Mouse (Mus musculus): ENCODE measurements at regions not wholly inside any gene's neighbourhood (a gene's known extent, or its start where the extent isn't known, plus 50 kb on each side); places are given as distances from the start of the nearest gene placed in this dataset.
A peak's percentile ranks its signal among the peaks of the same experiment; 100 is the strongest.

- DNase-seq (ENCODE audit: low spot score, missing footprints) (no peak), ATAC-seq (ENCODE audit: low FRiP score) (no peak)
- Histone ChIP-seq H3K4me1 (ENCODE audit: control insufficient read depth, insufficient read depth, low read length) (no peaks in the 10 kb centered on the region), H3K9me3 (ENCODE audit: control insufficient read depth, low read length) (no peaks in the 10 kb centered on the region), H3K27me3 (ENCODE audit: control insufficient read depth, insufficient read depth, low read length) (no peaks in the 10 kb centered on the region), H3K9ac (ENCODE audit: low read length) (no peak overlapping the region), H3K4me2 (no peak overlapping the region), H3K27ac (ENCODE audit: low read depth, low read length) (no peak overlapping the region), H3K4me3 (ENCODE audit: low read depth, low read length) (no peak overlapping the region), H3K36me3 (ENCODE audit: control insufficient read depth, insufficient read depth, low read length) (no peaks in the 10 kb centered on the region)
- 92% methylated on average over 11 of the region's 11 CpGs for WGBS
These were observed 58.8 kb upstream of the L3mbtl3 start for GRCm38 (mm10) chr10:26434586-26434985.

DNA sequence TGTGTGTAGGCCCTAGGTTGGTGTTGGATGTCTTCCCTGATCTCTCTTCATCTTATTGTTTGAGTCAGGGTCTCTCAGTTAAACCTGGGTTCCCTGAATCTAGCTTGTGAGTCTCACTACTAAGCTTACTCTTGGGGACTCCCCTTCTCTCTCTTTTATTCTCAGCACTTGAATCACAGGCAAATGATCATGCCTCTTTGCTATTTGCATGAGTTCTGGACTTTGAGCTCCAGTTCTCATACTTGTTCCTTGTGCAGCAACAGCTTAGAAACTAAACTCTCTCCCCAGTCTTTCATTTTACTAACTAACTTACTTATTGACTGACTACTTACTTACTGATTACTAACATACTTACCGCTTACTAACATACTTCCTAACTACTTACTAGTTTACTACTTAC is 64.9 kb upstream of the L3mbtl3 start:
- no peak for ATAC-seq (ENCODE audit: low FRiP score)
- Histone ChIP-seq H3K36me3 (ENCODE audit: control insufficient read depth, insufficient read depth, low read length) (no peaks in the 10 kb centered on the region), H3K27ac (ENCODE audit: low read depth, low read length) (no peak overlapping the region), H3K4me1 (ENCODE audit: control insufficient read depth, insufficient read depth, low read length) (no peaks in the 10 kb centered on the region), H3K4me2 (no peak overlapping the region), H3K9me3 (ENCODE audit: control insufficient read depth, low read length) (no peaks in the 10 kb centered on the region), H3K9ac (ENCODE audit: low read length) (no peak overlapping the region), H3K4me3 (ENCODE audit: low read depth, low read length) (no peak overlapping the region), H3K27me3 (ENCODE audit: control insufficient read depth, insufficient read depth, low read length) (no peaks in the 10 kb centered on the region)
- DNase-seq (ENCODE audit: low spot score, missing footprints), result no peak
- 86% methylated on average over 1 of the region's 1 CpGs for WGBS

DNA sequence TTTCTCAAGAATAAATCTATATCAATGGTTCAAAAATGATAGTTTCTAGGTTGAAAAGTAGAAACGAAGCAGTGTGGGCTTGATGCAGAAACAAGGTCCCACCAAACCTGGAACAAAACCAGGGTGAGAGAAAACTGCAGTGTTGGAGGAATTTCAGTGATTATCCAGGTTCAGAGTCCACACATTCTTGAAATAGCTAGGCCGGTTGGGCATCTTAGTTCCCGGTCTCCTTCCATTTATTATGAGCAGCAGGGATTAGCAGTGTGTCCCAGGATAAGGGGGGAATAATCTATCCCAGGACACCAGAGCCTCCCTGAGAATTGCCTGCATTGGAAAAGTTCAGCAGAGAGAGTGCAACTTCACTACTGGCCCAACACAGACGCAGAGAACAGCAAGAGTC is 108.5 kb upstream of the L3mbtl3 start:
- WGBS, result 40% methylated on average over 4 of the region's 4 CpGs
- DNase-seq (ENCODE audit: low spot score, missing footprints) (no peak), ATAC-seq (ENCODE audit: low FRiP score) (no peak)
- Histone ChIP-seq H3K36me3 (ENCODE audit: control insufficient read depth, insufficient read depth, low read length) (no peaks in the 10 kb centered on the region), H3K4me1 (ENCODE audit: control insufficient read depth, insufficient read depth, low read length) (no peaks in the 10 kb centered on the region), H3K4me3 (ENCODE audit: low read depth, low read length) (no peak overlapping the region), H3K9ac (ENCODE audit: low read length) (no peak overlapping the region), H3K9me3 (ENCODE audit: control insufficient read depth, low read length) (no peaks in the 10 kb centered on the region), H3K27me3 (ENCODE audit: control insufficient read depth, insufficient read depth, low read length) (no peaks in the 10 kb centered on the region), H3K4me2 (no peak overlapping the region), H3K27ac (ENCODE audit: low read depth, low read length) (no peak overlapping the region)

DNA sequence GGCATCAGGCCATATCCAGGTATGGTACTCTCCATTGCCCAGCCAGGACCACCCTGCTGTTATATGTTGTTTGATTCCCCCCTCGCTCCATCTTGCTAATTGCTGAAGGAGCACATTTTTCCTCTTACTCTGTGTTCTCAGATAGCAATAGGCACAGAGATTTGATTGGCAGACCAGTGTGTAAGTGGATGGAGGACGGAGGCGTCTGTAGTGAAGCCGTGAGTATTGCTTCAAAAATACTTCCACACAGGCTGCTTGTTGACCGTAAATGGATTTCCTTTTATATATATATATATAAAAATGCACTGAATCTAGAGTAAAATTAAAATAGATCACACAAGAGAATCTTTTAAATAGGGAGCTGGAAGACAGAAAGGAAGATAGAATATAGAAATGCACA is 115.6 kb upstream of the L3mbtl3 start:
- no peak for DNase-seq (ENCODE audit: low spot score, missing footprints)
- H3K36me3 ChIP-seq (ENCODE audit: control insufficient read depth, insufficient read depth, low read length), result no peaks in the 10 kb centered on the region
- no peak overlapping the region for H3K4me3 ChIP-seq (ENCODE audit: low read depth, low read length)
- ATAC-seq (ENCODE audit: low FRiP score), result no peak
- no peak overlapping the region for H3K27ac ChIP-seq (ENCODE audit: low read depth, low read length)
- H3K9ac ChIP-seq (ENCODE audit: low read length), result no peak overlapping the region
- H3K4me1 ChIP-seq (ENCODE audit: control insufficient read depth, insufficient read depth, low read length), result no peaks in the 10 kb centered on the region
- H3K9me3 ChIP-seq (ENCODE audit: control insufficient read depth, low read length), result no peaks in the 10 kb centered on the region
- whole genome bisulfite sequencing, result 94% methylated on average over 5 of the region's 5 CpGs
- H3K4me2 ChIP-seq, result no peak overlapping the region
- H3K27me3 ChIP-seq (ENCODE audit: control insufficient read depth, insufficient read depth, low read length), result no peaks in the 10 kb centered on the region

GRCm38 (mm10) chr10:26492146-26492545 is 116.4 kb upstream of the L3mbtl3 start:
- H3K4me1 ChIP-seq (ENCODE audit: control insufficient read depth, insufficient read depth, low read length), result no peaks in the 10 kb centered on the region
- H3K4me3 ChIP-seq (ENCODE audit: low read depth, low read length), result no peak overlapping the region
- H3K4me2 ChIP-seq, result no peak overlapping the region
- H3K9ac ChIP-seq (ENCODE audit: low read length), result no peak overlapping the region
- H3K9me3 ChIP-seq (ENCODE audit: control insufficient read depth, low read length), result no peaks in the 10 kb centered on the region
- DNase-seq (ENCODE audit: low spot score, missing footprints) (no peak), ATAC-seq (ENCODE audit: low FRiP score) (no peak)
- H3K27ac ChIP-seq (ENCODE audit: low read depth, low read length), result no peak overlapping the region
- H3K27me3 ChIP-seq (ENCODE audit: control insufficient read depth, insufficient read depth, low read length), result no peaks in the 10 kb centered on the region
- 84% methylated on average over 11 of the region's 11 CpGs for WGBS
- H3K36me3 ChIP-seq (ENCODE audit: control insufficient read depth, insufficient read depth, low read length), result no peaks in the 10 kb centered on the region

GRCm38 (mm10) chr10:26492856-26493484 is 117.2 kb upstream of the L3mbtl3 start:
- no peaks in the 10 kb centered on the region for H3K36me3 ChIP-seq (ENCODE audit: control insufficient read depth, insufficient read depth, low read length)
- H3K9ac ChIP-seq (ENCODE audit: low read length), result no peak overlapping the region
- no peak overlapping the region for H3K4me2 ChIP-seq
- H3K4me1 ChIP-seq (ENCODE audit: control insufficient read depth, insufficient read depth, low read length), result no peaks in the 10 kb centered on the region
- DNase-seq (ENCODE audit: low spot score, missing footprints) (no peak), ATAC-seq (ENCODE audit: low FRiP score) (no peak)
- WGBS, result 82% methylated on average over 13 of the region's 13 CpGs
- H3K4me3 ChIP-seq (ENCODE audit: low read depth, low read length), result no peak overlapping the region
- no peaks in the 10 kb centered on the region for H3K9me3 ChIP-seq (ENCODE audit: control insufficient read depth, low read length)
- H3K27ac ChIP-seq (ENCODE audit: low read depth, low read length), result no peak overlapping the region
- no peaks in the 10 kb centered on the region for H3K27me3 ChIP-seq (ENCODE audit: control insufficient read depth, insufficient read depth, low read length)

- H3K36me3 ChIP-seq (ENCODE audit: control insufficient read depth, insufficient read depth, low read length), result no peaks in the 10 kb centered on the region
- H3K4me1 ChIP-seq (ENCODE audit: control insufficient read depth, insufficient read depth, low read length), result no peaks in the 10 kb centered on the region
- H3K4me3 ChIP-seq (ENCODE audit: low read depth, low read length), result no peak overlapping the region
- WGBS, result 96% methylated on average over 2 of the region's 2 CpGs
- H3K4me2 ChIP-seq, result no peak overlapping the region
- H3K9me3 ChIP-seq (ENCODE audit: control insufficient read depth, low read length), result no peaks in the 10 kb centered on the region
- DNase-seq (ENCODE audit: low spot score, missing footprints), result no peak
- ATAC-seq (ENCODE audit: low FRiP score), result no peak
- no peak overlapping the region for H3K9ac ChIP-seq (ENCODE audit: low read length)
- no peaks in the 10 kb centered on the region for H3K27me3 ChIP-seq (ENCODE audit: control insufficient read depth, insufficient read depth, low read length)
- no peak overlapping the region for H3K27ac ChIP-seq (ENCODE audit: low read depth, low read length)
These were observed 118.0 kb upstream of the L3mbtl3 start for GRCm38 (mm10) chr10:26493801-26494200.

DNA sequence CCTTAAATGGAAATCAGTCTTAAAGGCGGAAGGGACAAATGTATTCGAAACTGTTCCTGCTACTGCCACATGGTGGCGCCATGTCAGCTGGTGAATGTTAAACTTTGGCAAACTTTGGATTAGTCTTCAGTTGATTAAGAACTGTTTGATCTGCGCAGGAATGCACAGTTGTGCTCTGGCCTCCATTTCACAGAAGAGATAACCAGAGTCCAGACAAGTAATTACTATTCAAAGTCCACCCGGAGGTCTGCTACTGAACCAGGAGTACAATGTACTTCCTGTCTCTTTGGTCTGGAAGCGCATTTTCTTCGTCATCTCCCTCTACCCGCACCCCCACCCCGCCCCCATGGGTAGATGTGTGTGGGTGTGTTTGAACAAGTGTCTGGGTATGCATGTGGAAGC is 118.6 kb upstream of the L3mbtl3 start:
- ATAC-seq (ENCODE audit: low FRiP score) (peak; percentile 54), DNase-seq (ENCODE audit: low spot score, missing footprints) (peak; percentile 92)
- Histone ChIP-seq H3K27ac (ENCODE audit: low read depth, low read length) (no peak overlapping the region), H3K4me3 (ENCODE audit: low read depth, low read length) (no peak overlapping the region), H3K4me1 (ENCODE audit: control insufficient read depth, insufficient read depth, low read length) (no peaks in the 10 kb centered on the region), H3K4me2 (no peak overlapping the region), H3K27me3 (ENCODE audit: control insufficient read depth, insufficient read depth, low read length) (no peaks in the 10 kb centered on the region), H3K9ac (ENCODE audit: low read length) (no peak overlapping the region), H3K9me3 (ENCODE audit: control insufficient read depth, low read length) (no peaks in the 10 kb centered on the region), H3K36me3 (ENCODE audit: control insufficient read depth, insufficient read depth, low read length) (no peaks in the 10 kb centered on the region)
- 67% methylated on average over 9 of the region's 9 CpGs for WGBS

GRCm38 (mm10) chr10:26500265-26500935 is 124.6 kb upstream of the L3mbtl3 start:
- Histone ChIP-seq H3K27me3 (ENCODE audit: control insufficient read depth, insufficient read depth, low read length) (no peaks in the 10 kb centered on the region), H3K27ac (ENCODE audit: low read depth, low read length) (no peak overlapping the region), H3K36me3 (ENCODE audit: control insufficient read depth, insufficient read depth, low read length) (no peaks in the 10 kb centered on the region), H3K4me2 (no peak overlapping the region), H3K4me1 (ENCODE audit: control insufficient read depth, insufficient read depth, low read length) (no peaks in the 10 kb centered on the region), H3K9me3 (ENCODE audit: control insufficient read depth, low read length) (no peaks in the 10 kb centered on the region), H3K4me3 (ENCODE audit: low read depth, low read length) (no peak overlapping the region), H3K9ac (ENCODE audit: low read length) (no peak overlapping the region)
- WGBS, result 86% methylated on average over 12 of the region's 12 CpGs
- DNase-seq (ENCODE audit: low spot score, missing footprints) (no peak), ATAC-seq (ENCODE audit: low FRiP score) (no peak)
